Mouse (Mus musculus) limb, embryonic 11.5 days (tissue): ENCODE measurements at regions not wholly inside any gene's neighbourhood (a gene's known extent, or its start where the extent isn't known, plus 50 kb on each side); places are given as distances from the start of the nearest gene placed in this dataset.

Source experiments
- ATAC-seq: fragments of 200-750 bp; cut with Nextera tagmentation; 2 replicates; pipeline ENCODE4 v1.8.0; 2017; ENCODE audit warnings: low read depth; ENCODE audit not compliant: insufficient number of reproducible peaks, low FRiP score, low TSS enrichment
- DNase-seq: peaks from one replicate; pipeline ENCODE4 v3.0.0-alpha.2; 2015; ENCODE audit warnings: low spot score
- H3K27ac ChIP-seq: fragments of 300-500 bp; sonication (generic); replicated peaks from 2 replicates; pipeline ENCODE4 v1.5.1; 2014; ENCODE audit warnings: low read depth, mild to moderate bottlenecking, low read length
- H3K27me3 ChIP-seq: fragments of 300-500 bp; sonication (generic); 2 replicates; pipeline ENCODE4 v1.6.1; 2014; ENCODE audit warnings: mild to moderate bottlenecking, low read length, mixed read lengths; ENCODE audit not compliant: control insufficient read depth, insufficient read depth
- H3K36me3 ChIP-seq: fragments of 300-500 bp; sonication (generic); 2 replicates; pipeline ENCODE4 v1.6.1; 2014; ENCODE audit warnings: mild to moderate bottlenecking, low read length, moderate library complexity, mixed read lengths; ENCODE audit not compliant: control insufficient read depth, insufficient read depth
- H3K4me1 ChIP-seq: fragments of 300-500 bp; sonication (generic); 2 replicates; pipeline ENCODE4 v1.6.1; 2014; ENCODE audit warnings: low read length, mixed read lengths; ENCODE audit not compliant: control insufficient read depth, insufficient read depth
- H3K4me2 ChIP-seq: fragments of 300-500 bp; sonication (generic); 2 replicates; pipeline ENCODE4 v1.6.1; 2014; ENCODE audit warnings: low read depth, mild to moderate bottlenecking, moderate library complexity; ENCODE audit not compliant: severe bottlenecking
- H3K4me3 ChIP-seq: fragments of 300-500 bp; sonication (generic); 2 replicates; pipeline ENCODE4 v1.5.1; 2014; ENCODE audit warnings: low read depth, low read length
- H3K9ac ChIP-seq: fragments of 300-500 bp; sonication (generic); 2 replicates; pipeline ENCODE4 v1.6.1; 2014; ENCODE audit warnings: mild to moderate bottlenecking, low read length
- H3K9me3 ChIP-seq: fragments of 300-500 bp; sonication (generic); 2 replicates; pipeline ENCODE4 v1.6.1; 2016; ENCODE audit warnings: low read length; ENCODE audit not compliant: control insufficient read depth
- WGBS: fragments of 180-500 bp; shearing (Covaris S2); extraction: QIAGEN DNeasy Blood & Tissue Kit; methylation state at CpG from one replicate; pipeline ENCODE4 v1.1.7; 2014; 5-methylcytosine and 5-hydroxymethylcytosine counted together

DNA sequence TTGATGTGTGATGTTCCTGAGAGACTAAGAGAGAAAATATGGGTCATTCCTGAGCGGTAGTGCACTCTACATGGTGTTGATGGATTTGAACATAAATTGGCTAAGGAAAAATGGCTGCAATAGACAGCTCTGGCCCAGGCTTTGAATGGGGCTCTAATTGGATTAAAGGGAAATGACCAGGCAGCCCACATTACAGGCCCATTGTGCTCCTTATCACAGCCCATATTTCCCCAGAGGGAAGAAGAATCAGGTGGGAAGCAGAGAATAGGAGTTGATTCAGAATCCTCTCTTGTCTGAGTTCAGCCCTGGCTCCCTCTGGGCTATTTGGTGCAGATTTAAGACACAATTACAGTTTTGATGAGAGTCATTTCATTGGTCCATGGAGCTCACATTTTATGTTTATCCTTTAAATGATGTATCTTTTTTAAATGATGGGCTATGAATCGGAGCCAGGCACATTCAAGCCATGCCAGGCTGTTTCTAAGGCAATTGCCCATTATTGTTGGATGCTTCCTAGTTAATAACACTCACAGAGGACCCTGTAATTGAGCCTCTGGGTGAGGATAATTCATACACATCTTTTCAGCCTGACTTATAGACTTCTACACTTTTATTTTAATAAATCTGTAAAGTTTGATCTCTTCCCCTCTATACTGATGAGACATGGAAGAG lies 251.5 kb upstream of the Ano5 start:
- H3K36me3 ChIP-seq: no peaks in the 10 kb centered on the region
- WGBS: 82% methylated on average over 2 of the region's 2 CpGs
- no peaks in the 10 kb centered on the region for H3K4me1 ChIP-seq
- no peak overlapping the region for H3K27ac ChIP-seq
- no peaks in the 10 kb centered on the region for H3K9me3 ChIP-seq
- ATAC-seq: no peak
- no peak overlapping the region for H3K4me3 ChIP-seq
- no peak overlapping the region for H3K4me2 ChIP-seq
- no peak for DNase-seq
- no peaks in the 10 kb centered on the region for H3K27me3 ChIP-seq
- H3K9ac ChIP-seq: no peak overlapping the region

GRCm38 (mm10) chr7:51264166-51264565 lies 246.7 kb upstream of the Ano5 start:
- H3K4me1 ChIP-seq: no peaks in the 10 kb centered on the region
- 88% methylated on average over 4 of the region's 4 CpGs for WGBS
- no peak for ATAC-seq

GRCm38 (mm10) chr7:51265896-51266295 lies 244.9 kb upstream of the Ano5 start:
- no peak overlapping the region for H3K9ac ChIP-seq
- no peaks in the 10 kb centered on the region for H3K4me1 ChIP-seq
- WGBS: 73% methylated on average over 1 of the region's 1 CpGs
- H3K9me3 ChIP-seq: no peaks in the 10 kb centered on the region
- H3K4me3 ChIP-seq: no peak overlapping the region
- ATAC-seq (no peak), DNase-seq (no peak)
- no peaks in the 10 kb centered on the region for H3K36me3 ChIP-seq
- H3K27ac ChIP-seq: no peak overlapping the region
- no peaks in the 10 kb centered on the region for H3K27me3 ChIP-seq
- no peak overlapping the region for H3K4me2 ChIP-seq

More at GRCm38 (mm10) chr7:51264166-51264565, 246.7 kb upstream of the Ano5 start:
- no peaks in the 10 kb centered on the region for H3K36me3 ChIP-seq
- H3K27ac ChIP-seq: no peak overlapping the region
- H3K27me3 ChIP-seq: no peaks in the 10 kb centered on the region
- DNase-seq: no peak
- no peak overlapping the region for H3K9ac ChIP-seq
- H3K4me2 ChIP-seq: no peak overlapping the region
- no peaks in the 10 kb centered on the region for H3K9me3 ChIP-seq
- no peak overlapping the region for H3K4me3 ChIP-seq

- Histone ChIP-seq H3K4me2 (no peak overlapping the region), H3K27me3 (no peaks in the 10 kb centered on the region), H3K36me3 (no peaks in the 10 kb centered on the region), H3K4me1 (no peaks in the 10 kb centered on the region), H3K9me3 (no peaks in the 10 kb centered on the region), H3K4me3 (no peak overlapping the region), H3K27ac (no peak overlapping the region), H3K9ac (no peak overlapping the region)
- WGBS: 62% methylated on average over 5 of the region's 5 CpGs
- ATAC-seq (no peak), DNase-seq (no peak)
Measured at GRCm38 (mm10) chr7:51266879-51267278, 243.9 kb upstream of the Ano5 start.

GRCm38 (mm10) chr7:51268743-51269142 lies 242.1 kb upstream of the Ano5 start:
- 59% methylated on average over 4 of the region's 4 CpGs for WGBS
- ATAC-seq (no peak), DNase-seq (no peak)
- no peaks in the 10 kb centered on the region for H3K9me3 ChIP-seq
- no peaks in the 10 kb centered on the region for H3K36me3 ChIP-seq
- H3K9ac ChIP-seq: no peak overlapping the region
- no peak overlapping the region for H3K4me2 ChIP-seq
- H3K27me3 ChIP-seq: no peaks in the 10 kb centered on the region
- no peaks in the 10 kb centered on the region for H3K4me1 ChIP-seq
- no peak overlapping the region for H3K4me3 ChIP-seq
- no peak overlapping the region for H3K27ac ChIP-seq

GRCm38 (mm10) chr7:51270531-51271090 lies 240.2 kb upstream of the Ano5 start:
- Histone ChIP-seq H3K27me3 (no peaks in the 10 kb centered on the region), H3K4me2 (no peak overlapping the region), H3K9ac (no peak overlapping the region), H3K36me3 (no peaks in the 10 kb centered on the region), H3K4me3 (no peak overlapping the region), H3K4me1 (no peaks in the 10 kb centered on the region), H3K9me3 (no peaks in the 10 kb centered on the region), H3K27ac (no peak overlapping the region)
- peak; percentile 51 for DNase-seq
- no peak for ATAC-seq
- WGBS: 66% methylated on average over 12 of the region's 12 CpGs

DNA sequence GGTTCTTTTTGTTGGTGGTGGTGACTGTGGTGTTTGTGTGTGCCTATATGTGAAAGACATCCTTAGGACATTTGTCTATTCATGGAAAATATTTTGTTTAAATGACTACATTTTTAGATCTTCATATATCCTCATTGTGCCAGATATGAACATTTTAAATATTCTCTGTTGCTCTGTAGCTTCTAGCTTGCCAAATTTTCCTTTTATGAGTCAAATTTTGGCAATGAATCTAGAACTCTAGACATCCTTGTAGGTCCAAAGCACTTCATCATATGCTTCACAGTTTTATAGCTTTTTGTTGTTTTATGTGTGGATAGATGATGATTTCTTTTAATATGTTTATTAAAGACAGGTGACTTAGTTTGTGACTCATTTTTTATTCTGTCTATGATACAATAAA lies 229.4 kb upstream of the Ano5 start:
- no peaks in the 10 kb centered on the region for H3K36me3 ChIP-seq
- H3K27me3 ChIP-seq: no peaks in the 10 kb centered on the region

DNA sequence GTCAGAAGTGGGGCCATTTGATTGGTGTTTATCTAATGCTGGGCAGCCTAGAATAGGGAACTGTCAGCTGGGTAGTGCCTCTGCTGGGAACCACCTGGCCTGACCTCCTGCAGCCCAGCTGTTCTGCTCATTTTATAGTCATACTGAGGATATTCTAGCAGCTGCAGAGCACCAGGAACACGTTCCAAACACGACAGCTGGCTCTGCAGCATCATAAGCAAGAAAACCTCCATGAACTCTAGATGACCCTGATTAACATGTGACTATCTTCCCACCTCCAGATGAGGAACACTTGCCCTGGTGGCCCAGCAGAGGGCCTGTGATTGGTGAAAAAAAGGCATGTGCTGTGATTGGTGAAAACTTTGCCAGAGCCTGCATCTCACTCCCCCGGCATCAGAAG lies 210.6 kb upstream of the Ano5 start:
- Histone ChIP-seq H3K36me3 (no peaks in the 10 kb centered on the region), H3K27me3 (no peaks in the 10 kb centered on the region), H3K4me2 (no peak overlapping the region), H3K27ac (no peak overlapping the region), H3K4me1 (no peaks in the 10 kb centered on the region), H3K4me3 (no peak overlapping the region), H3K9ac (no peak overlapping the region), H3K9me3 (no peaks in the 10 kb centered on the region)
- DNase-seq (peak; percentile 33), ATAC-seq (peak; percentile 86; the same call in 1 of the 2 replicates)
- 13% methylated on average over 3 of the region's 3 CpGs for WGBS

More for the DNA sequence above, 229.4 kb upstream of the Ano5 start:
- Histone ChIP-seq H3K27ac (no peak overlapping the region), H3K9ac (no peak overlapping the region), H3K4me3 (no peak overlapping the region), H3K4me1 (no peaks in the 10 kb centered on the region), H3K4me2 (no peak overlapping the region), H3K9me3 (no peaks in the 10 kb centered on the region)
- DNase-seq (no peak), ATAC-seq (no peak)

GRCm38 (mm10) chr7:51307757-51308156 lies 203.1 kb upstream of the Ano5 start:
- H3K4me1 ChIP-seq: no peaks in the 10 kb centered on the region
- ATAC-seq: no peak
- 68% methylated on average over 2 of the region's 2 CpGs for WGBS

More at GRCm38 (mm10) chr7:51307757-51308156, 203.1 kb upstream of the Ano5 start:
- Histone ChIP-seq H3K4me3 (no peak overlapping the region), H3K36me3 (no peaks in the 10 kb centered on the region), H3K9ac (no peak overlapping the region), H3K4me2 (no peak overlapping the region), H3K27ac (no peak overlapping the region), H3K9me3 (no peaks in the 10 kb centered on the region), H3K27me3 (no peaks in the 10 kb centered on the region)
- DNase-seq: no peak
